In the genomic region with DNA sequence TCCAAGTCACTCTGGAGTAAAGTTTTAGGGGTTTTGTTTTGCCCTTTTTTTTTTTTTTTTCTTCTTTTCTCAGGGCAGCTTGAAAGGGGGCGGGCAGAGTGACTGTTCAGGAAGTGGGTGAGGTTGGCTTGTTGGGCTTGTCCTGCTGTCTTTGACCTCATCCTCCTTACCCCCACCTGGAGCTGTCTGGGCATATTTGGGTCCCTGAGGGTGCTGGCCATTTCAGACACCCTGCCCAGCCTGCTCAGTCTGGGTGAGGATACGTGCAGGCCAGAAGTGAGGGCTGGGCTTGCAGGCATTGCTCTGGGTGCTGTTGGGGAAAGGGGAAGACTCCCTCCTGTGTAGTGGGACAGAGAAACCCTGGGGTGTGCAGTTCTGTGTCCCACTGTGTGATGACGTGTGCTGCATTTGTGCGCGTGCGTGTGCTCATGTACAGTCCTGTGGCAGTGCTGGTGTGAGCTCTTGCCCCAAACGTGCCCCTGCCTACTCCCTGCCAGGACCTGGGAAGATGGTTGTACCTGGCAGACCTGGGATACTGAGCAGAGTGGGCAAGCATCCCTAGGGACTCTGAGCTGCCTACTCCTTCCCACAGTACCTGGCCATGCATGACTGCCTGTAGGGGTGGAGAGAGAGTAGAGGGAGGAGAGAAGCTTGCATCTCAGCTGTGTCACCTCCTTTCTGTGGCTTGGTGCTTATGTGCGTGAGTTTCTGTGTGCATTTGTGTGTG, we compare ENCODE assay signal across 9 mouse cellular contexts. TPM values are rescaled to one million over a fixed set of nuclear protein-coding genes. Genes with fewer than 3 reads are reported as not detected.
DNase-seq lines count a peak whose midpoint lies in the region; ATAC-seq and TF ChIP-seq lines count a peak whose summit lies in the region.
"Had no signal": no experiment of that assay in that cellular context is flagged by ENCODE, and none has a peak within 500 bp of the region (broad histone marks: within the 10 kb centered on the region; RNA-seq: fewer than 3 reads in every experiment).

No protein-coding gene starts in this region.

- no peak overlapping the region for H3K4me3 ChIP-seq in kidney, postnatal 0 days (replicated peaks; ENCODE audit: low read depth, low read length)
- H3K4me3 ChIP-seq in ES-E14 (ENCODE audit: insufficient read depth in 1 of 2, low read depth in 1 of 2, low read length in 2 of 2, poor library complexity in 1 of 2, severe bottlenecking in 1 of 2) = peak overlapping the region in 1 of 2 experiments; percentile 77; a peak in 1 of 4 replicates
- peak overlapping the region; percentile 86; the same call in 1 of the 2 replicates for H3K4me3 ChIP-seq in forebrain, embryonic 10.5 days
- peak overlapping the region; percentile 73 for H3K4me3 ChIP-seq in intestine, embryonic 15.5 days (replicated peaks)
- peak overlapping the region; percentile 72; the same call in 1 of the 2 replicates for H3K4me3 ChIP-seq in midbrain, postnatal 0 days (ENCODE audit: low read depth, low read length)

- no peaks in the 10 kb centered on the region for H3K9me3 ChIP-seq in kidney, postnatal 0 days (replicated peaks; ENCODE audit: low read length)
- H3K9me3 ChIP-seq in ES-E14 (ENCODE audit: control insufficient read depth, insufficient read depth, low read depth, low read length) = no peaks in the 10 kb centered on the region
- no peaks in the 10 kb centered on the region for H3K9me3 ChIP-seq in forebrain, embryonic 10.5 days
- no peaks in the 10 kb centered on the region for H3K9me3 ChIP-seq in intestine, embryonic 15.5 days
- no peaks in the 10 kb centered on the region for H3K9me3 ChIP-seq in midbrain, postnatal 0 days (ENCODE audit: low read length)

- intact Hi-C loops in left cerebral cortex, postnatal 25 days (cut with DNase I) = no loop called here

- peaks cover 22% of the 10 kb centered on the region for H3K36me3 ChIP-seq in kidney, postnatal 0 days (ENCODE audit: insufficient read depth, low read length)
- H3K36me3 ChIP-seq in ES-E14 (ENCODE audit: control insufficient read depth, insufficient read depth, low read length, poor library complexity, severe bottlenecking) = no peaks in the 10 kb centered on the region
- peaks cover 31% of the 10 kb centered on the region for H3K36me3 ChIP-seq in forebrain, embryonic 10.5 days (replicated peaks)
- H3K36me3 ChIP-seq in intestine, embryonic 15.5 days = peaks cover 22% of the 10 kb centered on the region
- peaks cover 36% of the 10 kb centered on the region for H3K36me3 ChIP-seq in midbrain, postnatal 0 days (ENCODE audit: insufficient read depth, low read length)

- no peaks in the 10 kb centered on the region for H3K27me3 ChIP-seq in kidney, postnatal 0 days (ENCODE audit: insufficient read depth, low read length)
- peaks cover 2% of the 10 kb centered on the region; the same call in 1 of the 2 replicates for H3K27me3 ChIP-seq in forebrain, embryonic 10.5 days (ENCODE audit: poor library complexity, severe bottlenecking)
- H3K27me3 ChIP-seq in intestine, embryonic 15.5 days (replicated peaks) = no peaks in the 10 kb centered on the region
- no peaks in the 10 kb centered on the region for H3K27me3 ChIP-seq in midbrain, postnatal 0 days (ENCODE audit: insufficient read depth, low read length)

- peak overlapping the region; percentile 80 for H3K4me2 ChIP-seq in kidney, postnatal 0 days (ENCODE audit: low read length)
- peak overlapping the region; percentile 74 for H3K4me2 ChIP-seq in intestine, embryonic 15.5 days (replicated peaks)
- peak overlapping the region; percentile 91 for H3K4me2 ChIP-seq in midbrain, postnatal 0 days (ENCODE audit: low read depth, low read length, poor library complexity, severe bottlenecking)

- peak overlapping the region; percentile 77 for H3K27ac ChIP-seq in kidney, postnatal 0 days
- H3K27ac ChIP-seq in ES-E14 (ENCODE audit: insufficient read depth, low read depth, low read length, poor library complexity, severe bottlenecking) = no peak overlapping the region
- peak overlapping the region; percentile 95 for H3K27ac ChIP-seq in forebrain, embryonic 10.5 days
- H3K27ac ChIP-seq in intestine, embryonic 15.5 days = 0 out of 2 replicates have a peak overlapping the region, but pooled peaks have one; percentile 23
- H3K27ac ChIP-seq in midbrain, postnatal 0 days (ENCODE audit: low read depth, low read length) = no peak overlapping the region

- in situ Hi-C loops in ES-E14 (cut with MboI; ENCODE audit: low sequenced_read_pairs in 2 of 2, unreplicated experiment in 2 of 2) = no loop called here

- 67% methylated on average over 8 of the region's 8 CpGs for WGBS in kidney, postnatal 0 days
- 84% methylated on average over 8 of the region's 8 CpGs for WGBS in forebrain, embryonic 10.5 days
- WGBS in intestine, embryonic 15.5 days = 84% methylated on average over 8 of the region's 8 CpGs
- 78% methylated on average over 8 of the region's 8 CpGs for WGBS in midbrain, postnatal 0 days

- H3K4me1 ChIP-seq in kidney, postnatal 0 days (replicated peaks; ENCODE audit: insufficient read depth, low read length) = peaks cover 15% of the 10 kb centered on the region; the same call in 1 of the 2 replicates
- peaks cover 12 to 53% of the 10 kb centered on the region in 2 experiments for H3K4me1 ChIP-seq in ES-E14 (ENCODE audit: control insufficient read depth in 2 of 2, insufficient read depth in 2 of 2, low read length in 2 of 2, poor library complexity in 1 of 2)
- peaks cover 44% of the 10 kb centered on the region for H3K4me1 ChIP-seq in forebrain, embryonic 10.5 days
- peaks cover 28% of the 10 kb centered on the region for H3K4me1 ChIP-seq in intestine, embryonic 15.5 days (replicated peaks)
- peaks cover 6% of the 10 kb centered on the region; the same call in 1 of the 2 replicates for H3K4me1 ChIP-seq in midbrain, postnatal 0 days (ENCODE audit: insufficient read depth, low read length)

- no peak for DNase-seq in kidney, postnatal 0 days (ENCODE audit: low spot score)
- DNase-seq in kidney, adult 18-20 months = no peak
- DNase-seq in ES-E14 (ENCODE audit: low read depth, low spot score) = no peak
- no peak for DNase-seq in forebrain, embryonic 10.5 days (ENCODE audit: extremely low spot score, low spot score)
- no peak for DNase-seq in midbrain, postnatal 0 days (ENCODE audit: low spot score)
- DNase-seq in left cerebral cortex, postnatal 25 days (ENCODE audit: low spot score in 2 of 2) = no peak

- no peak for ATAC-seq in kidney, postnatal 0 days (replicated peaks; ENCODE audit: low FRiP score, low read depth)
- ATAC-seq in intestine, embryonic 15.5 days = no peak
- no peak for ATAC-seq in midbrain, postnatal 0 days (ENCODE audit: low FRiP score)
- no peak for ATAC-seq in activated CD4-positive, CD25-positive, alpha-beta regulatory T cell, adult 4 months

- peak overlapping the region; percentile 71; the same call in 1 of the 2 replicates for H3K9ac ChIP-seq in kidney, postnatal 0 days (ENCODE audit: low read depth, low read length)
- no peak overlapping the region for H3K9ac ChIP-seq in ES-E14 (ENCODE audit: insufficient read depth, low read depth, low read length, poor library complexity, severe bottlenecking)
- H3K9ac ChIP-seq in intestine, embryonic 15.5 days = peak overlapping the region; percentile 73; the same call in 1 of the 2 replicates
- H3K9ac ChIP-seq in midbrain, postnatal 0 days (replicated peaks; ENCODE audit: low read length, poor library complexity, severe bottlenecking) = no peak overlapping the region

- 0 out of 2 replicates have a peak, but pooled peaks have one; percentile 9 for TF ChIP-seq CTCF in kidney, postnatal 0 days (IDR thresholded peaks at IDR 0.05; ENCODE audit: low read depth)
- no peak for TF ChIP-seq CTCF in midbrain, postnatal 0 days (IDR thresholded peaks at IDR 0.05)

RNA-seq across cellular contexts. Expression of gene Cic, which starts 2.2 kb away (rescaled TPM):
- 22.0 and 23.3 TPM in 2 replicates for polyA plus RNA-seq in kidney, postnatal 0 days (2015; fragmentation: Nextera tagmentation; extraction: Ambion mirVana)
- 68.4 and 72.4 TPM in 2 replicates for total RNA-seq in ES-E14 (2012; rRNA removed)
- polyA plus RNA-seq in forebrain, embryonic 10.5 days (2016; fragmentation: Nextera tagmentation; extraction: Ambion mirVana) = 19.4 and 20.6 TPM in 2 replicates
- polyA plus RNA-seq in intestine, embryonic 15.5 days (2015; fragmentation: Nextera tagmentation; extraction: Ambion mirVana) = 26.1 and 26.6 TPM in 2 replicates
- 145 and 146 TPM in 2 replicates for total RNA-seq in midbrain, postnatal 0 days (2014; rRNA removed)
- polyA plus RNA-seq in midbrain, postnatal 0 days (2015; fragmentation: Nextera tagmentation; extraction: Ambion mirVana) = 26.8 and 31.9 TPM in 2 replicates
- total RNA-seq in left cerebral cortex, postnatal 25 days (2021) = 100 to 1,000 TPM; 211 to 223 TPM
- 10 to 100 TPM; 23.2 to 26.0 TPM for polyA plus RNA-seq in activated CD4-positive, CD25-positive, alpha-beta regulatory T cell, adult 4 months (2017; shearing (Covaris generic))

RNA-seq across cellular contexts. Expression of gene Erf, which starts 19.1 kb away (rescaled TPM):
- polyA plus RNA-seq in kidney, postnatal 0 days (2015; fragmentation: Nextera tagmentation; extraction: Ambion mirVana) = 12.7 and 18.6 TPM in 2 replicates
- total RNA-seq in ES-E14 (2012; rRNA removed) = 82.2 and 87.1 TPM in 2 replicates
- polyA plus RNA-seq in forebrain, embryonic 10.5 days (2016; fragmentation: Nextera tagmentation; extraction: Ambion mirVana) = 8.4 and 10.1 TPM in 2 replicates
- 14.8 TPM in 2 replicates for polyA plus RNA-seq in intestine, embryonic 15.5 days (2015; fragmentation: Nextera tagmentation; extraction: Ambion mirVana)
- 15.8 TPM in 2 replicates for total RNA-seq in midbrain, postnatal 0 days (2014; rRNA removed)
- 2.2 and 3.0 TPM in 2 replicates for polyA plus RNA-seq in midbrain, postnatal 0 days (2015; fragmentation: Nextera tagmentation; extraction: Ambion mirVana)
- 10 to 100 TPM; 65.1 to 75.6 TPM for total RNA-seq in left cerebral cortex, postnatal 25 days (2021)
- under 1 TPM; 0.28 to 0.38 TPM for polyA plus RNA-seq in activated CD4-positive, CD25-positive, alpha-beta regulatory T cell, adult 4 months (2017; shearing (Covaris generic))

RNA-seq across cellular contexts. Expression of gene Pafah1b3, which starts 28.1 kb away (rescaled TPM):
- 144 and 152 TPM in 2 replicates for polyA plus RNA-seq in kidney, postnatal 0 days (2015; fragmentation: Nextera tagmentation; extraction: Ambion mirVana)
- total RNA-seq in ES-E14 (2012; rRNA removed) = 76.5 and 83.2 TPM in 2 replicates
- 246 and 257 TPM in 2 replicates for polyA plus RNA-seq in forebrain, embryonic 10.5 days (2016; fragmentation: Nextera tagmentation; extraction: Ambion mirVana)
- 173 TPM in 2 replicates for polyA plus RNA-seq in intestine, embryonic 15.5 days (2015; fragmentation: Nextera tagmentation; extraction: Ambion mirVana)
- total RNA-seq in midbrain, postnatal 0 days (2014; rRNA removed) = 595 and 661 TPM in 2 replicates
- polyA plus RNA-seq in midbrain, postnatal 0 days (2015; fragmentation: Nextera tagmentation; extraction: Ambion mirVana) = 604 and 629 TPM in 2 replicates
- 10 to 100 TPM; 26.7 to 28.0 TPM for total RNA-seq in left cerebral cortex, postnatal 25 days (2021)
- 10 to 100 TPM; 16.8 to 30.7 TPM for polyA plus RNA-seq in activated CD4-positive, CD25-positive, alpha-beta regulatory T cell, adult 4 months (2017; shearing (Covaris generic))

RNA-seq across cellular contexts. Expression of gene Prr19, which starts 31.5 kb away (rescaled TPM):
- polyA plus RNA-seq in kidney, postnatal 0 days (2015; fragmentation: Nextera tagmentation; extraction: Ambion mirVana) = 0.21 and 0.26 TPM in 2 replicates
- total RNA-seq in ES-E14 (2012; rRNA removed) = 4.3 and 5.7 TPM in 2 replicates
- 1.4 and 1.7 TPM in 2 replicates for polyA plus RNA-seq in forebrain, embryonic 10.5 days (2016; fragmentation: Nextera tagmentation; extraction: Ambion mirVana)
- polyA plus RNA-seq in intestine, embryonic 15.5 days (2015; fragmentation: Nextera tagmentation; extraction: Ambion mirVana) = 0.41 and 0.71 TPM in 2 replicates
- total RNA-seq in midbrain, postnatal 0 days (2014; rRNA removed) = 2.0 and 2.5 TPM in 2 replicates
- polyA plus RNA-seq in midbrain, postnatal 0 days (2015; fragmentation: Nextera tagmentation; extraction: Ambion mirVana) = 5.7 and 7.0 TPM in 2 replicates
- not detected for total RNA-seq in left cerebral cortex, postnatal 25 days (2021)
- polyA plus RNA-seq in activated CD4-positive, CD25-positive, alpha-beta regulatory T cell, adult 4 months (2017; shearing (Covaris generic)) = not detected
- total RNA-seq: adrenal gland, adult 18-20 months had no signal

RNA-seq across cellular contexts. Expression of gene Gsk3a, which starts 32.1 kb away (rescaled TPM):
- 7.8 and 9.8 TPM in 2 replicates for polyA plus RNA-seq in kidney, postnatal 0 days (2015; fragmentation: Nextera tagmentation; extraction: Ambion mirVana)
- total RNA-seq in ES-E14 (2012; rRNA removed) = 38.2 and 38.5 TPM in 2 replicates
- 10.7 and 10.8 TPM in 2 replicates for polyA plus RNA-seq in forebrain, embryonic 10.5 days (2016; fragmentation: Nextera tagmentation; extraction: Ambion mirVana)
- 8.0 and 10.3 TPM in 2 replicates for polyA plus RNA-seq in intestine, embryonic 15.5 days (2015; fragmentation: Nextera tagmentation; extraction: Ambion mirVana)
- total RNA-seq in midbrain, postnatal 0 days (2014; rRNA removed) = 155 and 169 TPM in 2 replicates
- polyA plus RNA-seq in midbrain, postnatal 0 days (2015; fragmentation: Nextera tagmentation; extraction: Ambion mirVana) = 20.3 and 20.6 TPM in 2 replicates
- 100 to 1,000 TPM; 213 to 224 TPM for total RNA-seq in left cerebral cortex, postnatal 25 days (2021)
- 1 to 10 TPM; 8.9 to 9.8 TPM for polyA plus RNA-seq in activated CD4-positive, CD25-positive, alpha-beta regulatory T cell, adult 4 months (2017; shearing (Covaris generic))

Comparison
In these comparisons a context has a peak if more than half of its experiments do, and no peak if none do; other contexts are left out.
1. H3K27ac ChIP-seq: peak in kidney, postnatal 0 days (single experiment), forebrain, embryonic 10.5 days (single experiment) and intestine, embryonic 15.5 days (single experiment); none in ES-E14 (single experiment) and midbrain, postnatal 0 days (single experiment).
2. H3K9ac ChIP-seq: peak in kidney, postnatal 0 days (single experiment) and intestine, embryonic 15.5 days (single experiment); none in ES-E14 (single experiment) and midbrain, postnatal 0 days (single experiment).
3. Peak in every context shown above with its lines, with median percentiles within 50 percentile points of each other: H3K4me2 ChIP-seq.